Mouse (Mus musculus): ENCODE measurements around the gene Cops9. TPM values are rescaled to one million over a fixed set of nuclear protein-coding genes. Genes with fewer than 3 reads are reported as not detected.

Cops9 gene
- 597 TPM in 2 replicates for polyA plus RNA-seq (2015; fragmentation: Nextera tagmentation; extraction: Ambion mirVana)

- Histone ChIP-seq H3K36me3 (peaks cover 28% of the 10 kb centered on the region), H3K4me2 (peak within 1 kb of the TSS; percentile 78), H3K9me3 (no peaks in the 10 kb centered on the region), H3K9ac (peak within 1 kb of the TSS; percentile 96), H3K4me1 (replicated peaks) (peaks cover 29% of the 10 kb centered on the region), H3K27ac (peak within 1 kb of the TSS; percentile 87), H3K27me3 (peaks cover 9% of the 10 kb centered on the region; the same call in 1 of the 2 replicates), H3K4me3 (peak within 1 kb of the TSS; percentile 88)
- 2% methylated on average over 50 of the region's 50 CpGs for WGBS
- ATAC-seq (ENCODE audit: low FRiP score) = peak; percentile 91
Observed at GRCm38 (mm10) chr1:92641514-92642272, at the start of gene Cops9. Gene Cops9 (minus strand): TSS chr1:92641985.

DNA sequence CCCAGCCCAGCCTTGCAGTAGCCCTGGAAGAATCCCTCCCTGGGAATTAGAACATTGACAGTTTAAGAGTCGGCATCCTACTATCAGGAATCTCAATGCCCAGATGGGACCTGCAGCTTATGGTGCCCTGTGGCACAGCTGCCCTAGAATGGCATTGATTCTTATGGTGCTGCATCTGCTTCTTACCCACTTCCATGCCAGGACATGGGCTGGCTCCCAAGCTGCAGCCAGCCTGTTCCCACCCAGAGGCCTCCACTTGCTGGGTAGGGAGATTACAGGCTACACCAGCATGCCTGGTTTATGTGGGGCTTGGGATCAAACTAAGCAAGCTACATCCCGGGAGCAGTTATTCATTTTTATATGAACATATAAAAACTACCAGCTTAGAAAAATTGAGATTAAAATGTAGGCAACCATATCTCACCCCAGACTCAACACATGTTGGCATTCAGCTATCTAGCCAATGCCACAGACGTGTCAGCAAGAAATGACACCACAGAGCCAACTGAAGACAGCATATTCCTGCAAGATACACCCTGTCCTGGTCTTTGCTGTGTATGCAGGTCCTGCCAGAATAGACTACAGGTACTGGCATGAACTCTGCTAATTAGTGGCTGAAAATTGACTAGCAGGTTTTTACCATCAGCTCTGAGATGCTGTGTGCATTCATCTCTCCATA is 49.5 kb upstream of the Cops9 start:
- 86% methylated on average over 3 of the region's 3 CpGs for WGBS
- Histone ChIP-seq H3K4me1 (replicated peaks) (peaks cover 9% of the 10 kb centered on the region; the same call in 1 of the 2 replicates), H3K4me3 (no peak overlapping the region), H3K4me2 (no peak overlapping the region), H3K36me3 (no peaks in the 10 kb centered on the region), H3K9ac (no peak overlapping the region), H3K27me3 (peaks cover 18% of the 10 kb centered on the region), H3K9me3 (no peaks in the 10 kb centered on the region), H3K27ac (no peak overlapping the region)
- ATAC-seq (ENCODE audit: low FRiP score) = no peak

DNA sequence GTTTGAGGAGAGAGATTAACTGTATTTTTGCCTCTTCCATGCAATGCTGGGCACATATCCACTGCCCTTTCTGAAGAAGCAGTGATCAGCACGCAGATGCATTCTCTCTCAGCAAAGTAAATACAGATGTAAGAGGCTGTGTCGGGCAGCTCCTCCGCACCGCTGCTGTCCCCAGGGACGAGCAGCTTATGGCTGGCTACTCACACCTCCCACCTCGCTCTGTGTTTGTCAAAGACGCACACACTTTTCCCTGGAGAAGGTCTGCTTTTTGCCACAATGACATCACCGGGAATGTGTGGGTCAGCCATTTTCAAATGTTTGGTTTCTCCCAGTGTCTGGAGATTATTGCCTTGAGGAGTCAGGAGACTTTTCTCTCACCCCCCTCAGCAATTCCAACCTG is 45.2 kb upstream of the Cops9 start:
- ATAC-seq (ENCODE audit: low FRiP score) = no peak
- no peak overlapping the region for H3K27ac ChIP-seq
- H3K9ac ChIP-seq = no peak overlapping the region
- no peak overlapping the region for H3K4me2 ChIP-seq
- H3K36me3 ChIP-seq = no peaks in the 10 kb centered on the region
- H3K9me3 ChIP-seq = no peaks in the 10 kb centered on the region
- H3K27me3 ChIP-seq = peaks cover 20% of the 10 kb centered on the region
- peaks cover 9% of the 10 kb centered on the region; the same call in 1 of the 2 replicates for H3K4me1 ChIP-seq (replicated peaks)
- 44% methylated on average over 8 of the region's 8 CpGs for WGBS
- H3K4me3 ChIP-seq = no peak overlapping the region

GRCm38 (mm10) chr1:92683151-92683550 is 41.4 kb upstream of the Cops9 start:
- 90% methylated on average over 8 of the region's 8 CpGs for WGBS
- H3K4me1 ChIP-seq (replicated peaks) = peaks cover 29% of the 10 kb centered on the region

DNA sequence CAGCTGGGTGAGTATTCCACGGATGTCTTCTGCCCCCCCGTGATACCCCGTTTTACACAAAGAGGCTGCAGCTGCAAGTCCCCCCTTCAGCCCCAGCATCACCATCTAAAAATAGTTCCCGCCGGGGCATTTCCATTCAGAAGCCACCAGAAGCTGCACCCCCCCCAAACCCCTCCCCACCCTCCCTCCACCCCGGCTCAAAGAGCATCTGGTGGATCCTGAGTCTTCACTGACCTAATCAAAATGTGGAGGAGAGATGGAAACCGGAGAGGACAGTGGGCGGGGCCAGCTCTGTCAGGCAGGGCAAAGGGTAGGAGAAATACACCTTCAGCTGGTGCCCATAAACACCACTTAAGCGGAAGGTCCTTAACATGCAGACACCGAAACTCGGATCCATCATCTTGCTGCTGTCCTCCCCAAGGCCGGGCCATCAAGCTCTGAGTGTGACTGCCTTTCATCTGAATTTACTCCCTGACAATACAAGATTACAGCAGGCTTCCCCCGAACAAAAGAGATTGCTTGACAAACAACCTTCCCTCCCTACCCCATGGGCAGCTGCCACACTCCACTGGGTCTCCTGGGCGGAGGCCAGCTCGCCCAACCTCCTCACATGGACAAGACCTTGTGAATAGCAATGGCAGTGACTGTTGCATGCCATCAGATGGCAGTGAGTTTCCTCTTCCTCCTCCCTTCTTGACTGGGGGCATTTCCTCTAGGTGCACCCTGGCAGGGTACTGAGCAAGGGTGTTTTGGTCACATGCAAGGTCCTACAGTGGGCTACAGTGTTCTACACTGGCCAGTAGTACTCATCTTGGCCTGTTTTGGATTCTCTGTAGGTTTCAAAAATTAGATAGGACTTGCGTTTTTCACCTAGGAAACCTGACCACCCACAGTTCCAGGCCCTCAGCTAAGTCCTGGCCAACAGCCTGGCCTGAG is 39.2 kb upstream of the Cops9 start:
- H3K27ac ChIP-seq = 0 out of 2 replicates have a peak overlapping the region, but pooled peaks have one; percentile 18
- WGBS = 18% methylated on average over 16 of the region's 16 CpGs
- H3K9me3 ChIP-seq = no peaks in the 10 kb centered on the region
- H3K4me3 ChIP-seq = no peak overlapping the region
- no peak overlapping the region for H3K9ac ChIP-seq
- H3K36me3 ChIP-seq = no peaks in the 10 kb centered on the region
- peaks cover 20% of the 10 kb centered on the region for H3K4me1 ChIP-seq (replicated peaks)
- H3K4me2 ChIP-seq = no peak overlapping the region
- ATAC-seq (ENCODE audit: low FRiP score) = peak; percentile 69
- peaks cover 46% of the 10 kb centered on the region for H3K27me3 ChIP-seq

More at GRCm38 (mm10) chr1:92683151-92683550, 41.4 kb upstream of the Cops9 start:
- Histone ChIP-seq H3K4me2 (no peak overlapping the region), H3K9ac (no peak overlapping the region), H3K27me3 (peaks cover 31% of the 10 kb centered on the region), H3K36me3 (no peaks in the 10 kb centered on the region), H3K4me3 (no peak overlapping the region), H3K9me3 (no peaks in the 10 kb centered on the region), H3K27ac (no peak overlapping the region)
- no peak for ATAC-seq (ENCODE audit: low FRiP score)

DNA sequence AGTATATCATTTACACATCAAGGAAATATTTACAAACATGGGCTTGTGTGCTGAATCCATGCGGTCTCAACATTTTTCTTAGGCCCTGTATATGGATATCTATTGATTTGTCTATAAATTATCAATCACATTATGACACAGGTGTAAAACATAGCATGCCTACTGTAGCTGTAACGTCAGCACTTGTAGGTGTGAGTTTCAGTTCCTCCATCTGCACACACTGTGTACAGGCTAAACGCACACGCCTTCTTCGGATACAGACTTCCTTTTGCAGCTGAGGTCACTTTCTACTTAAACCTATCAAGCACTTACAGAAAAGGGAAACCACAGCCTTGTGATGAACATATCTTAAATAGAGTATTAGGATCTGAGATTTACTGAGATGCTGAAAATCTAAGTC is 37.0 kb upstream of the Cops9 start:
- ATAC-seq (ENCODE audit: low FRiP score) = no peak
- WGBS = 91% methylated on average over 5 of the region's 5 CpGs

GRCm38 (mm10) chr1:92676676-92676975 is 34.8 kb upstream of the Cops9 start:
- no peak overlapping the region for H3K4me3 ChIP-seq
- H3K4me2 ChIP-seq = no peak overlapping the region
- H3K4me1 ChIP-seq (replicated peaks) = peaks cover 20% of the 10 kb centered on the region
- ATAC-seq (ENCODE audit: low FRiP score) = no peak
- no peaks in the 10 kb centered on the region for H3K36me3 ChIP-seq
- H3K27me3 ChIP-seq = peaks cover 37% of the 10 kb centered on the region; the same call in 1 of the 2 replicates
- 76% methylated on average over 3 of the region's 3 CpGs for WGBS
- no peaks in the 10 kb centered on the region for H3K9me3 ChIP-seq
- no peak overlapping the region for H3K27ac ChIP-seq
- no peak overlapping the region for H3K9ac ChIP-seq

More for the DNA sequence above, 37.0 kb upstream of the Cops9 start:
- no peak overlapping the region for H3K4me2 ChIP-seq
- H3K9ac ChIP-seq = no peak overlapping the region
- H3K4me1 ChIP-seq (replicated peaks) = peaks cover 20% of the 10 kb centered on the region
- H3K27me3 ChIP-seq = peaks cover 53% of the 10 kb centered on the region
- no peak overlapping the region for H3K27ac ChIP-seq
- H3K4me3 ChIP-seq = no peak overlapping the region
- no peaks in the 10 kb centered on the region for H3K9me3 ChIP-seq
- H3K36me3 ChIP-seq = no peaks in the 10 kb centered on the region

DNA sequence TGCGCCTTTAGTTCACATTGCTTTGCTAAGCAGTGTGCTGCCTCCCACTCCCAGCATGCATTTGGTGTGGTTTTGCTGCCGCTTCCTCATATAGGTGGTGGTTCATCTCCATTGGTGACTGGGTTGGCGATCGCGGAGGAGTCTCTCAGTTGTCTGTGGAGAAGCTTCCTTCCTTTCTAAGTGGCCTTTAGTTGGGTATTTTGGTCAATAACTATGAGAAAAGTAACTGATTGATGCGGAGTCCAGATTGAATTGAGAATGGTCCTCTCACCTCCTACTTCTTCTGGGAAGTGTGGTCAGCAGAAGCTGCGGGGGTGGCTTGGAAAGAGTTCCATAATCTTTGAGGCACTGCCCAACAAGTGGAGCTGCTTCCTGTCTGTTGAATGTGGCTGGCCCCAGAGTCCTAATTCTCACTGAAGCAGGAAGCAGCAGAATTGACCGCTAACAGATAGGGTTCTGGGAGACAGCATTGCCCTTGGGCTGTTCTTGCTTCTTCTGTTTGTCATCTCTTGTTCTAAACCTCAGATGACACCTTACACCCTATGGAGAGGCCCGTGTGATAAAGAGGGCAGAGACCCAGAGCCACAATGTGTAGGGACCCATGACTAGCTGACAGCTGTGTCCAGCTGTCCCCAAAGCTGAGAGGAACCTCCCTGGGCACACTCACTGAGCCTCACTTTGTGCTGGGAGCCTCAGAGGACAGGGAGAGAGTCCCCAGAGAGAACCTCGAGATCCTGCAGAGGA is 34.3 kb upstream of the Cops9 start:
- Histone ChIP-seq H3K36me3 (no peaks in the 10 kb centered on the region), H3K4me3 (no peak overlapping the region), H3K27me3 (peaks cover 37% of the 10 kb centered on the region; the same call in 1 of the 2 replicates), H3K4me2 (no peak overlapping the region), H3K4me1 (replicated peaks) (peaks cover 16% of the 10 kb centered on the region), H3K9me3 (no peaks in the 10 kb centered on the region), H3K27ac (no peak overlapping the region), H3K9ac (no peak overlapping the region)
- no peak for ATAC-seq (ENCODE audit: low FRiP score)
- 85% methylated on average over 10 of the region's 10 CpGs for WGBS

DNA sequence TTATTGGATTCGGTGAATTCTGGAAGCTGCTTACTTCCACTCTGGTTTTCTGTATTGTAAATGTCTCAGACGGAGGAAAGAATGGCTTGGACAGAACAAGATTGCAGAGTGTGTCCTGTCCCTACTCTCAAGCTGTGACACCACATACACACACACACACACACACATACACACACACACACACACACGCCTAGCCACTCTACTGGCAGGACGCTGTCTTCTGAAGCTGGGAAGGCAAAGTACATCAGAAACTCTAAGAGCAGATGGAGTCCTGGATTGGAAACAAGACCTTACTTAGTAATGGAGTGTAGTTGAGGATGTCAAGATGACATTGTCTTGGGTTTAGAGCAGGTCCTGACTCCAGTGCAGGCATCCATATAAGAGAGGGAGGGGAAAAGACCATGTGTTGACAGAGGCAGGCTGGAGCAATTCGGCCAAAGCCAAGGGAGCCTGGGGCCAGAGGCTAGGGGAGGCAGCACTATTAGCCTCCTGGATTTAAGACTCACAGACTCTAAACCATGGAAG is 31.5 kb upstream of the Cops9 start:
- H3K36me3 ChIP-seq = no peaks in the 10 kb centered on the region
- H3K27me3 ChIP-seq = peaks cover 25% of the 10 kb centered on the region; the same call in 1 of the 2 replicates
- no peak overlapping the region for H3K9ac ChIP-seq
- H3K4me2 ChIP-seq = no peak overlapping the region
- no peak overlapping the region for H3K27ac ChIP-seq
- no peaks in the 10 kb centered on the region for H3K9me3 ChIP-seq
- no peak overlapping the region for H3K4me3 ChIP-seq
- WGBS = 85% methylated on average over 5 of the region's 5 CpGs
- no peaks in the 10 kb centered on the region for H3K4me1 ChIP-seq (replicated peaks)
- ATAC-seq (ENCODE audit: low FRiP score) = no peak

- Histone ChIP-seq H3K4me3 (no peak overlapping the region), H3K27ac (no peak overlapping the region), H3K36me3 (no peaks in the 10 kb centered on the region), H3K9ac (no peak overlapping the region), H3K9me3 (no peaks in the 10 kb centered on the region), H3K4me2 (no peak overlapping the region), H3K27me3 (peaks cover 12% of the 10 kb centered on the region; the same call in 1 of the 2 replicates), H3K4me1 (replicated peaks) (no peaks in the 10 kb centered on the region)
- 85% methylated on average over 4 of the region's 4 CpGs for WGBS
- ATAC-seq (ENCODE audit: low FRiP score) = no peak
Observed at GRCm38 (mm10) chr1:92671326-92671725, 29.5 kb upstream of the Cops9 start.

DNA sequence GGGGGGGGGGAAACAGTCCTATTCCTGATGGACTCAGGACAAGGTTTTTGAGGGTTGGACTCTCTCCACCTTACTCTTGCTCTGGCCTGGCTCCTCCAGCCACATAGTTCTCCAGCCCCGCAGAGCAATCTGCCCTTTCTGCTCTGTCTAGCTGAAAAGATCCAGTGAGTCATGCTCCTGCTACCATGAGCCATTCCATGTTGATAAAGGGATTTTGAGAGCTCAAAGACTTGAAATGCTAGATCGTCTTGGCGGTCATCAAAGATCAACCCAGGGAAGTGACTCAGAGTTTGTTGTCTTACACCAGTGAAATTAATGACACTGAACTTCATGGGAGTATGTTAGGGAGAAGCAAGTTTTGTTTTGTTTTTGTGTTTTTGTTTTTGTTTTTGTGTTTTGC is 27.6 kb upstream of the Cops9 start:
- Histone ChIP-seq H3K27me3 (no peaks in the 10 kb centered on the region), H3K9me3 (no peaks in the 10 kb centered on the region), H3K9ac (no peak overlapping the region), H3K4me3 (no peak overlapping the region), H3K36me3 (no peaks in the 10 kb centered on the region), H3K4me1 (replicated peaks) (no peaks in the 10 kb centered on the region), H3K4me2 (no peak overlapping the region), H3K27ac (no peak overlapping the region)
- WGBS = 90% methylated on average over 3 of the region's 3 CpGs
- ATAC-seq (ENCODE audit: low FRiP score) = no peak
